Mouse (Mus musculus) lung, postnatal 0 days (tissue): ENCODE results near the gene Spint2.

Experiments used
- CTCF ChIP-seq: IDR thresholded peaks from 2 replicates; pipeline ENCODE4 v1.5.1; 2016; ENCODE audit warnings: antibody characterized with exemption, mild to moderate bottlenecking
- EP300 ChIP-seq: IDR thresholded peaks from 2 replicates; pipeline ENCODE4 v1.6.1; 2016; ENCODE audit warnings: antibody characterized with exemption, mild to moderate bottlenecking, control low read depth

GRCm38 (mm10) chr7:29290691-29291485 is 9.2 kb upstream of the Spint2 start:
- TF ChIP-seq CTCF (no peak), EP300 (no peak)
